Mouse (Mus musculus): ENCODE data around the gene Krt8. TPM values are rescaled to one million over a fixed set of nuclear protein-coding genes. Genes with fewer than 3 reads are reported as not detected.

Krt8 gene
- polyA plus RNA-seq, 1 experiment: 270 TPM

GRCm38 (mm10) chr15:101973414-101974077, 30.7 kb downstream of the Krt8 start:
- H3K27ac ChIP-seq (ENCODE audit: control insufficient read depth, insufficient read depth, low read length): no peak overlapping the region
- 18% methylated on average over 15 of the region's 15 CpGs for WGBS
- TF ChIP-seq POLR2A (IDR thresholded peaks at IDR 0.05; ENCODE audit: control insufficient read depth, extremely low read depth, insufficient read depth, low read length, poor library complexity) (no peak), CTCF (IDR thresholded peaks at IDR 0.05; ENCODE audit: borderline replicate concordance, control insufficient read depth, extremely low read depth, insufficient read depth, low read length, poor library complexity) (peak; percentile 78; the same call in 1 of the 2 replicates)
- peaks cover 9% of the 10 kb centered on the region; the same call in 1 of the 2 replicates for H3K4me1 ChIP-seq (replicated peaks; ENCODE audit: control insufficient read depth, insufficient read depth, low read length)
- DNase-seq: peak; percentile 83
- H3K36me3 ChIP-seq (ENCODE audit: control insufficient read depth, insufficient read depth, low read length): no peaks in the 10 kb centered on the region
- no peak overlapping the region for H3K4me3 ChIP-seq (ENCODE audit: control insufficient read depth, insufficient read depth, low read length)
- no peaks in the 10 kb centered on the region; the same call in 1 of the 2 replicates for H3K27me3 ChIP-seq (ENCODE audit: control insufficient read depth, insufficient read depth, low read length)

DNA sequence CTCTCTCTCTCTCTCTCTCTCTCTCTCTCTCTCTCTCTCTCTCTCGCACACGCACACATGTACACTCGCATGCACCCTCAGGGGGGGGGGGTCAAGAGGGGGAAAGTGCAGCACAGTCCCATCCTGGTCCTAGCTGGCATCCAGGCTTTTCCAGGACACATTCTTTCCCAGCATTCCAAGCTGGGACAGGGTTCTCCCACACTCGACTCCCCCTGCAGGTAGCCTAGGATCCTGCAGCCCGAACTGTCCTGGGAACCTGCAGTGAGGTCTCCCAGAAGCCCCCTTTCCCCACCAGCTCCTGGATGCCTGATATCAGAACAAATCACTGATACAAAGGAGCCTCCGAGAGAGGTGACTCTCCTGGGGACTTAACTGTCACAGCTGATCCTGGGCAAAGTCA, 33.7 kb downstream of the Krt8 start:
- TF ChIP-seq POLR2A (IDR thresholded peaks at IDR 0.05; ENCODE audit: control insufficient read depth, extremely low read depth, insufficient read depth, low read length, poor library complexity) (no peak), CTCF (IDR thresholded peaks at IDR 0.05; ENCODE audit: borderline replicate concordance, control insufficient read depth, extremely low read depth, insufficient read depth, low read length, poor library complexity) (no peak)
- Histone ChIP-seq H3K36me3 (ENCODE audit: control insufficient read depth, insufficient read depth, low read length) (no peaks in the 10 kb centered on the region), H3K4me1 (replicated peaks; ENCODE audit: control insufficient read depth, insufficient read depth, low read length) (no peaks in the 10 kb centered on the region), H3K27ac (ENCODE audit: control insufficient read depth, insufficient read depth, low read length) (no peak overlapping the region), H3K27me3 (ENCODE audit: control insufficient read depth, insufficient read depth, low read length) (no peaks in the 10 kb centered on the region), H3K4me3 (ENCODE audit: control insufficient read depth, insufficient read depth, low read length) (no peak overlapping the region)
- DNase-seq: no peak
- 36% methylated on average over 4 of the region's 6 CpGs for WGBS

GRCm38 (mm10) chr15:101966808-101967207, 37.5 kb downstream of the Krt8 start:
- no peak overlapping the region for H3K4me3 ChIP-seq (ENCODE audit: control insufficient read depth, insufficient read depth, low read length)
- TF ChIP-seq POLR2A (IDR thresholded peaks at IDR 0.05; ENCODE audit: control insufficient read depth, extremely low read depth, insufficient read depth, low read length, poor library complexity): no peak
- no peak for TF ChIP-seq CTCF (IDR thresholded peaks at IDR 0.05; ENCODE audit: borderline replicate concordance, control insufficient read depth, extremely low read depth, insufficient read depth, low read length, poor library complexity)
- no peak overlapping the region for H3K27ac ChIP-seq (ENCODE audit: control insufficient read depth, insufficient read depth, low read length)
- H3K4me1 ChIP-seq (replicated peaks; ENCODE audit: control insufficient read depth, insufficient read depth, low read length): no peaks in the 10 kb centered on the region
- WGBS: 93% methylated on average over 8 of the region's 8 CpGs
- no peaks in the 10 kb centered on the region for H3K36me3 ChIP-seq (ENCODE audit: control insufficient read depth, insufficient read depth, low read length)
- no peaks in the 10 kb centered on the region for H3K27me3 ChIP-seq (ENCODE audit: control insufficient read depth, insufficient read depth, low read length)
- DNase-seq: no peak

DNA sequence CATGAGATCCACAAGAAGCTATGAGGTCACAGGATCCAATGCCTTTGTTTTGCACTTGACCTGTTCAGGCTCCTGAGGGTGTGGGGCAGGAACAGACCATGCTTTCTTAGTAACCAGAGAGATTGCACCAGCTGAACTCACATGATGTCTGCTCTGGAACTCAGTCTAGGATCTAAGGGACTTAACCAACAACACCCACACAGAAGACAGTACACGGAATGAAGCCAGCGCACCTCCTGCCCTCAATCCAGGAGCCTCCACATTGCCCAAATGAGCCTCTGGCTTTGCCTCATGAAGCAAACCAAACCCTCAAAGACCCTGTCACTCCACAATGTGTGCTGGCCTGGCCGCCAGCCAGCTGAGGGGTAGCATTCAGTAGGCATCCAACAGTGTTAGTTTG, 45.4 kb downstream of the Krt8 start:
- TF ChIP-seq CTCF (IDR thresholded peaks at IDR 0.05; ENCODE audit: borderline replicate concordance, control insufficient read depth, extremely low read depth, insufficient read depth, low read length, poor library complexity) (no peak), POLR2A (IDR thresholded peaks at IDR 0.05; ENCODE audit: control insufficient read depth, extremely low read depth, insufficient read depth, low read length, poor library complexity) (no peak)
- 87% methylated on average over 3 of the region's 3 CpGs for WGBS
- no peaks in the 10 kb centered on the region for H3K27me3 ChIP-seq (ENCODE audit: control insufficient read depth, insufficient read depth, low read length)
- H3K4me1 ChIP-seq (replicated peaks; ENCODE audit: control insufficient read depth, insufficient read depth, low read length): no peaks in the 10 kb centered on the region
- no peak for DNase-seq
- H3K27ac ChIP-seq (ENCODE audit: control insufficient read depth, insufficient read depth, low read length): no peak overlapping the region
- H3K4me3 ChIP-seq (ENCODE audit: control insufficient read depth, insufficient read depth, low read length): no peak overlapping the region
- H3K36me3 ChIP-seq (ENCODE audit: control insufficient read depth, insufficient read depth, low read length): no peaks in the 10 kb centered on the region

- DNase-seq: no peak
- no peak within 1 kb of the TSS for H3K4me3 ChIP-seq (ENCODE audit: control insufficient read depth, insufficient read depth, low read length)
- 89% methylated on average over 9 of the region's 9 CpGs for WGBS
- H3K27ac ChIP-seq (ENCODE audit: control insufficient read depth, insufficient read depth, low read length): no peak within 1 kb of the TSS
- no peaks in the 10 kb centered on the region for H3K4me1 ChIP-seq (replicated peaks; ENCODE audit: control insufficient read depth, insufficient read depth, low read length)
- H3K36me3 ChIP-seq (ENCODE audit: control insufficient read depth, insufficient read depth, low read length): no peaks in the 10 kb centered on the region
- H3K27me3 ChIP-seq (ENCODE audit: control insufficient read depth, insufficient read depth, low read length): no peaks in the 10 kb centered on the region
- TF ChIP-seq POLR2A (IDR thresholded peaks at IDR 0.05; ENCODE audit: control insufficient read depth, extremely low read depth, insufficient read depth, low read length, poor library complexity): no peak
- no peak for TF ChIP-seq CTCF (IDR thresholded peaks at IDR 0.05; ENCODE audit: borderline replicate concordance, control insufficient read depth, extremely low read depth, insufficient read depth, low read length, poor library complexity)
Measured at GRCm38 (mm10) chr15:101954187-101954586, 50.1 kb downstream of the Krt8 start, which contains the start of gene Krt78. TSS of gene Krt78 (minus strand) at chr15:101954287.

DNA sequence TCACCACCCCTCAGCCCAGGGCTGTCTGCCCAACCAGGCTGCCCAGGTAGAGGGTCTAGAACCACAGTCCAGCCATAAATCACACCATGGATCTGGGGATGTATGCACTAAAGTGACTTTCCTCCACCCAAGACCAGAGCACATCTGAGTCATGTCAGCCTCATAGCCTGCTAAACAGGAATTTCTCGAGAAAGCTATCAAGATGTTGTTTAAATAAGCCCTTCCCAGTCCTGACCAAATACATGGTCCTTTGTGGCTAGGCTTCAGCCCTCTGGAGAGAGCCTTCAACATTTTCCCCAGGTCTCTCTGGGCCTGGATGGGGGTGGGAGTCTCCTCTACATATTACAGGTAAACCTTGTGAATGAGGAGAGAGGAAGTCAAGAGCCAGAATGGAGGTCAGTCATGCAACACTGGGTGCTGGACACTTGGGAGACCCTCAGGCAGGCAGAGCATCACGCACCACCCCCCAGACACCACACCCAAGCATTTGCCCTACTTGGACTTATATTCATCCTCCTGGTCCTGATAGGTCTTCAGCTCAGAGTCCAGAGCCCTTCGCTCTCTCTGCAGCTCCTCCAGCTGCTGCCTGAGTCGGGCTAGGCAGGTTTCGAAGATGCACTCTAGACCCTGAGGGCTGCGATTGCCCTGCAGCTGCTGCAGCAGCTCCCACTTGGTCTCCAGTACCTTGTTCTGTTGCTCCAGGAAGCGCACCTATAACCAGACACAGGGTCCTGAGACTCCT, 51.4 kb downstream of the Krt8 start:
- Histone ChIP-seq H3K36me3 (ENCODE audit: control insufficient read depth, insufficient read depth, low read length) (no peaks in the 10 kb centered on the region), H3K4me3 (ENCODE audit: control insufficient read depth, insufficient read depth, low read length) (no peak overlapping the region), H3K27ac (ENCODE audit: control insufficient read depth, insufficient read depth, low read length) (no peak overlapping the region), H3K4me1 (replicated peaks; ENCODE audit: control insufficient read depth, insufficient read depth, low read length) (no peaks in the 10 kb centered on the region), H3K27me3 (ENCODE audit: control insufficient read depth, insufficient read depth, low read length) (no peaks in the 10 kb centered on the region)
- DNase-seq: no peak
- WGBS: 93% methylated on average over 7 of the region's 7 CpGs
- TF ChIP-seq POLR2A (IDR thresholded peaks at IDR 0.05; ENCODE audit: control insufficient read depth, extremely low read depth, insufficient read depth, low read length, poor library complexity): no peak
- TF ChIP-seq CTCF (IDR thresholded peaks at IDR 0.05; ENCODE audit: borderline replicate concordance, control insufficient read depth, extremely low read depth, insufficient read depth, low read length, poor library complexity): no peak

Other genes with a start within 250 kb of the Krt8 start
- 0.08 and 0.34 TPM in 2 replicates for gene Krt72, start 218.0 kb downstream of the Krt8 start, polyA plus RNA-seq (2012; rRNA removed)
- gene Krt73, start 202.1 kb downstream of the Krt8 start, polyA plus RNA-seq (2012; rRNA removed): 0.56 and 0.61 TPM in 2 replicates
- 0.16 TPM in 1 of 2 replicates, not detected in the other for gene Krt2, start 186.3 kb downstream of the Krt8 start, polyA plus RNA-seq (2012; rRNA removed)
- gene Krt1, start 153.7 kb downstream of the Krt8 start, polyA plus RNA-seq (2012; rRNA removed): 1.1 and 1.7 TPM in 2 replicates
- 2.6 and 2.7 TPM in 2 replicates for gene Krt77, start 134.8 kb downstream of the Krt8 start, polyA plus RNA-seq (2012; rRNA removed)
- 0.93 and 1.3 TPM in 2 replicates for gene Krt76, start 111.6 kb downstream of the Krt8 start, polyA plus RNA-seq (2012; rRNA removed)
- 1.1 TPM in 2 replicates for gene Krt4, start 79.7 kb downstream of the Krt8 start, polyA plus RNA-seq (2012; rRNA removed)
- 1.7 and 1.8 TPM in 2 replicates for gene Krt79, start 64.2 kb downstream of the Krt8 start, polyA plus RNA-seq (2012; rRNA removed)
- 0.82 and 0.94 TPM in 2 replicates for gene Krt78, start 50.2 kb downstream of the Krt8 start, polyA plus RNA-seq (2012; rRNA removed)
- 197 and 219 TPM in 2 replicates for gene Krt18, start 23.7 kb upstream of the Krt8 start, polyA plus RNA-seq (2012; rRNA removed)
- gene Eif4b, start 69.3 kb upstream of the Krt8 start, polyA plus RNA-seq (2012; rRNA removed): 99.3 and 108 TPM in 2 replicates
- gene Tns2, start 95.9 kb upstream of the Krt8 start, polyA plus RNA-seq (2012; rRNA removed): 15.9 and 26.4 TPM in 2 replicates
- gene Spryd3, start 131.8 kb upstream of the Krt8 start, polyA plus RNA-seq (2012; rRNA removed): 40.8 and 43.1 TPM in 2 replicates
- 17.8 and 30.2 TPM in 2 replicates for gene Igfbp6, start 139.9 kb upstream of the Krt8 start, polyA plus RNA-seq (2012; rRNA removed)
- 3.8 and 4.1 TPM in 2 replicates for gene Soat2, start 146.0 kb upstream of the Krt8 start, polyA plus RNA-seq (2012; rRNA removed)
- gene Zfp740, start 198.8 kb upstream of the Krt8 start, polyA plus RNA-seq (2012; rRNA removed): 69.6 and 71.9 TPM in 2 replicates
- gene Csad, start 200.2 kb upstream of the Krt8 start, polyA plus RNA-seq (2012; rRNA removed): 77.6 and 82.1 TPM in 2 replicates
- 72.6 and 82.8 TPM in 2 replicates for gene Itgb7, start 227.5 kb upstream of the Krt8 start, polyA plus RNA-seq (2012; rRNA removed)